Mouse (Mus musculus) c-Kit-negative CD71-positive TER-119-positive erythroid progenitor cells, embryonic 14.5 days (primary cell): Measurements from ENCODE around the gene Vmp1.

Experiments
- DNase-seq: peaks from one replicate; pipeline ENCODE4 v3.0.0-alpha.2; 2013; ENCODE audit warnings: low read depth, low spot score

Gene Vmp1

DNA sequence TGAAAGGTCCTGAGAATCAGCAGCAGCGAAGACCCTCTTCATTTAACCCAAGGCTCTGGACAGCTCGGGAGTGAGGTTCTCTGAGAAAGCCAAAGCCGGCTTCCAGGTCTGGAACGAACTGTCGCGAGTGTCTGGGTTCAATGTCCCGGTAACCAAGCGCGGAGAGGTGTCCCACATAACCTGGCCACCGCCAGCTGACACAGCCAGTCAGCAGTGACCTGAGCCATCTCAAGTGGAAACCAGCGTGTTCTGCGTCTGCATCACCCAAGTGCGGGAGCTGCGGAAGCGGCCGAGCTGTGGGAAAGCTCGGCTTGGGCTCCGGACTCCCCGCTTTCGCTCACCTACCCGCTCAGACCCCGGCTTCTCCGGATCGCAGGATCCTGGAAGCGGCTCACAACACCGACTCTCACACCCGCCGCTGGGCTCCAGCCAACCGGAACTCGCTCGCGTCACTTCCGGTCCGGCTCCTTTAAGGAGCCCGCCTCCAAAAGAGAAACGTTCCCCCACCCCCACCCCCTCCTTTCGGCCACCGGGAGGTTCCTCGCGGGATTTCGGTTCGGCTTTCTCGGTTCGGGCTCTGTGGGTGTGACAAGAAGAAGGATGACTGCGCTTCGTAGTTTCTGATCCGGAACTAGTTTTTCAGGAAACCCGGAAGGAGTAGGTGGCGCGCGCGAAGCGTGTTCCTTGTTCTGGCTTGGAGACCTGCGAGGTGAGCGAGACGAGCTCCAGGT, at the start of gene Vmp1, which contains the start of gene Ptrh2:
TSS of gene Vmp1 (minus strand) at position 442 of the 731 bp plus-strand sequence.
TSS of gene Ptrh2 (plus strand) at position 591 of the 731 bp plus-strand sequence.
- DNase-seq: peak; percentile 91

DNA sequence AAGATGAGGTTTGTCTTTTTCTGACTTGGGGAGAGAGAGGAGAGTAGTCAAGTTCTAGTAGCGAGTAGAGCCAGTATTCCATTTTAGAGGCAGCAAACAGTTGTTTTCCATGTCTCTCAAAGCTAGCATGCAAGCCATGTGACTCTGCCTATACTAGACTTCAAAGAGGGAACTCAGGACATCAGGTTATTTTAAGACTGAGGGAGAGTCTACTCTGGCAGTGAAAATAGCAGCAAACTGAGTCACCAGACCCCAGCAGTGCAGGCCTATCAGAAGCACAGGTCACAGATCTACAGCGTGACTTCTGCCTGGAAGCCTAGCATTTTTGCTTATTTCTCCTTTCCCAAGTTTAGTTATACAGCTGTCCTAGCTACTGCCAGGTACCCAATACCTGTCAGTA, 47.8 kb upstream of the Vmp1 start:
- no peak for DNase-seq

DNA sequence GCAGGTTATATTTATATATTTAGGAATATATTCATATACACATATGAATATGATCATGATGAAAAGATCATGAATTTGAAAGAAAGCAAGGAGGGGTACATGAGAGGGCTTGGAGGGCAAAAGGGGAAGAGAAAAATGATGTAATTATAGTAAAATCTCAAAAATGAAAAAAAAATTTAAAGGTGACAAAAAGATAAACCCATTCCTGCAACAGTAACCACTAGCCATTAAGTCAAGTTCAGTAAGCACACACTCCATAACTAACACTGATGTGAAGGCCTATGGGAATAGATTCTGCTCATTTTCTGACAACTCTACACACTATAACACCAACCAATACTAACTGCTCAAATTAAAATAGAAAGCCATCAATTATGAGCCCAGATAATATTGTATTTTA, 42.0 kb upstream of the Vmp1 start:
- no peak for DNase-seq

- no peak for DNase-seq
Observed at GRCm38 (mm10) chr11:86724982-86725381, 41.3 kb upstream of the Vmp1 start.

DNA sequence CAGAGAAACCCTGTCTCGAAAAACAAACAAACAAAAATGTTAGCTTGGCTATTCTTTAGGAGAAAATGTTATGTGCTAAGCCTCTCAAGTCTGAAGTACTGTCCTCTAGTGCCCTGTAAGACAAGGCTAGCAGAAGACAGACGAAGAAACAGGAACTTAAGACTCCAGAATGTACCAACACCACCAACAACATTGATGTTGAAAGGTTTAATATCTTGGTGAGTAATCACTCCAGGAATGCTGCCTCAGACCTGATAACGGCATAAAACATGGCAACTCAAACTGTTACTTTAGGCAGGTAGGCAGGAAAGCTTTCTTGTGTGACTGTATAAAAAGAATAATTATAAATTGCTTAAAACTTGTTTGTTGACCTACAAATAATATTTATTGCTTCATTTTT, 40.4 kb upstream of the Vmp1 start:
- DNase-seq: no peak

- DNase-seq: no peak
Observed at GRCm38 (mm10) chr11:86719390-86719789, 35.8 kb upstream of the Vmp1 start.

GRCm38 (mm10) chr11:86718369-86718768, 34.7 kb upstream of the Vmp1 start:
- DNase-seq: no peak

DNA sequence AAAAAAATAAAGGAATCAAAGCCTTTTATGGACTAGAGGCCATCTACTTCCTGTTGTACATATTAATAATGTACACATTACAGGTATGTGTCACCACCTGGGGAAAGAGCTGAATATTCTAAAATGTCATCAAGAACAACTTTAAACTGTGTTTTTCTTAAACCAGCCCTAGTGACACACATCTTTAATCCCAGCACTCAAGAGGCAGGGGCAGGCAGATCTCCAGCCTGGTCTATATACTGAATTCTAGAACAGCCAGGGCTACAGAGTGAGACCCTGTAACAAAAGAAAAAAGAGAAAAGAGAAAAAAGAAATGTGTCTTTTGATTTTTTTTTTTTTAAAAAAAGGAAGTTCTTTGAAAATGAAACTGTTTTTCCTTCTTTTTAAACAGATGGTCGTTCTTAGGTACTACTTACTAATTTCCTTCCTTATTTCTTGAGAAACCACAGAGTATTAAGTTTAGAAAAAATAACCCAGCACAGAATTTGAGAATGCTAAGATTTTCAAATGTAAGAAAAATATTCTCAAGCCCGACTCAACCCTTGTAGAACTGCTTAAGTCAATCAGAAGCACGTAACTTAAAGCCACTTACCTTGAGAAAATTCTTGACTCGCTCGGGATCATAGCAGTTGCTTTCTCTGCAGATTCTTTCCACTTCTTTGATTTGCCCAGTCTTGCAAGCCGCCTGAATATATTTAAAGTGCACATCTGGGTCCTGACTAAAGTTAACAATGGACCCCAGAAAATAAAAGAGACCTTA, 33.9 kb upstream of the Vmp1 start:
- no peak for DNase-seq

- DNase-seq: no peak
Observed at GRCm38 (mm10) chr11:86714606-86715005, 31.0 kb upstream of the Vmp1 start.

DNA sequence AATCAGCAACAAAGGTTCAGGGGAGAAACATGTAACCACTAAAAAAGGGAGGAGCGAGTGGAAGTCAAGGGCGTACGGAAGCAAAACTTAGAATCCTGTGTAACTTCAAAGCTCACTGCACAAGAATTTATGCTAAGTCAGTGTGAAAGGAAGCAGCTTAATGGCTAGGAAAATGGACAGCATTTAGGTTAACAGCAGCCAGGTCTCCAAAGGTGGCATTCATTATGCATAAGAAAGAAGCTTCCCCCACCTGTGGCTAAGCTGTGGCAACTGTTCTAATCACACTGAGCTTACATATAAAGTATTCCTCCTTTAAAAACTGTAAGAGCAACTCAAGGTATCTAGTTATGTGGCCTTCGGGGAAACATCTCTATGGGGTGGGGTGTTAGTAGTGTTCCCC, 17.5 kb upstream of the Vmp1 start:
- no peak for DNase-seq

GRCm38 (mm10) chr11:86695461-86695860, 11.8 kb upstream of the Vmp1 start:
- DNase-seq: no peak

- DNase-seq: no peak
Observed at GRCm38 (mm10) chr11:86692546-86692945, 8.9 kb upstream of the Vmp1 start.

DNA sequence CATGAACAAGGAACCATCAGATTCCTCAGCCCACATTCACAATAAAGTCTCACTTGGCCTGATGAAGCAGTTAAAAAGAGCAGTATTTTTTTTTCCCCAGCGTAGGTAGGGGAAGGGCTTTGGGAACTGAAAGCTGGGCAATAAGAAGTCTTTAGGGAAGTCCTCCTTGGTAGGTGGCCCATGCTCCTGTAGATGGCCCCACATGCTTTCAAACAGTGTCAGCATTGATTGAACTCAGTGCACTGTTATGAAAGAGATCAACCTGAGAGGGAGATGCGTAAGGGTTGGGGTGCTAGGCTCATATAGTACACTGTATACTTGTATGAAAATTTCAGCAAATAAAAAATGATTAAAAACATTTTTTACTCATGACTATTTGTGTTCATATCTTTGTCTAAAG, 8.3 kb upstream of the Vmp1 start:
- no peak for DNase-seq

- no peak for DNase-seq
Observed at GRCm38 (mm10) chr11:86691482-86691881, 7.8 kb upstream of the Vmp1 start.

GRCm38 (mm10) chr11:86690383-86690782, 6.7 kb upstream of the Vmp1 start:
- no peak for DNase-seq

DNA sequence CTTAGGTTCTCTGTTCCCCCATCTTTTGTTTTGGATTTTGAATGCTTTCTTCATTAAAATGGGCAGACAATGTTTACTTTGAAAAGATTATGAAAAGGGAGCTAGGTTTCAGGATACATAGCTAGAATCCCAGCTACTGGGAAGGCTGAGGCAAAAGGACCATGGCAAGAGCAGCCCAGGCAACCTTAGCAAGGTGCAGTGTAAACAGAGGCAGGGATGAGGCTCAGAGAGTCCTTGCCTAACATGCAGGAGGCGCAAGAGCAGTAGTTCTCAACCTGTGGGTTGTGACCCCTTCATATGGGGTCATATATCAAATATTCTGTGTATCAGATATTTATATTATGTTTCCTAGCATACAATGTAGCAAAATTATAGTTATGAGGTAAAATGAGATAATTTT, 1.7 kb upstream of the Vmp1 start:
- no peak for DNase-seq

DNA sequence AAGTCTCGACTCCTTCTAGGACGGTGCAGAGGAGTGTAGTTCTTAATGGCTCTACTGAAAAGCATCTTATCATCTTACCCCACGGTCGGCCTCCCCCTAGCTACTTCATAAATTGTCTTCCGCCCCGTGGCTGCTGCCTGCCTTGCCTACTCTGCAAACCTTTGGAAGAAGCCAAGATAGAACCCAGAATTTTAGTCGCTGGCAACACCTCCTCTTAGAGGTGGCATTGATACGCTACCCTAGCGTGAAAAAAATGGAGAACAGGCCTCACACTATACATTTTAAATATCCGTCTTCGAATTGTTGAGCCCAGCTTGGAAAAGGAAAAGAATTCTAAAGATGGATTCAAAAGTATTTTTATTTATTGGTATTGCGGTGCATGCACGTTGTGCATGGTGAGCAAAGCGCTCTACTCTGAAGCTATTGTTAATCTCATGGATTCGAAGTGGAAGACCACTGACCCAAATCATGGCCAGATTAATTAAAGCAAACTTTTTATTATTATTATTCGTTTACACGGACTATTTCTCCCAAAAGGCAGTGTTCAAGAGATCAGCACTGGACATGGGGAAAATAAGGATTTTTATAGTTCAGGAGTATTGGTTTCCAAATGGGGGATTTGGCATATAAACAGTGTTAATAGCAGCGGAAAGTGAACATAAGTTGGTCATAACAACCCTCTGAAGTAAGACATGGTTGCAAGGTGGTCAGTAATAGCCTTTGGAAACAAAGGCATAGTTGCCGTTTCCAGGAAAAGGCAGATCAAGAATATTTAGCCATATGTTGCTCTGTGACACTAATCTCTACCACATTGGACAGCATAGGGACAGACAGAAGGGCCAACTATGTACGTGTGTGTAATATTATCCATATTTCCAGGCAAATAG, 733 bp upstream of the Vmp1 start:
- no peak for DNase-seq

DNA sequence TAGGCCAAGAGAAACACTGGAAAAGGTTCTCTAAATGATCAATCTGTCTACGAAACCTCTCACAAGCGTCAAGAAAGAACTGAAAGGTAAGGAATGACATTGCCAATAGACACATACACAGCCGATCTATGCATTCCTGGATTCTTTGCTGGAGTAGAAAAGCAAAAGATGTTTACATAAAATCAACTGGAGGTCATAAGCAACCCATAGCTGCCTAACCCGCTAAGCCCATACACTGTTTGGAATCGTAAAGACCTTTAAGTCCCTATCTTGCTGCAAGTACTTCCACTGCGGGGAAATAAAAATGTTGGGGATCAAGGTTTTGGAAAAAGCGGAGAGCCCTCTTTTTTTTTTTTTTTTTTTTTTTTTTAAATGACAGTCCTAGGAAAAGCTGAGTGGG, 775 bp downstream of the Vmp1 start:
- DNase-seq: no peak

GRCm38 (mm10) chr11:86681423-86681822, 2.2 kb downstream of the Vmp1 start:
- DNase-seq: no peak

DNA sequence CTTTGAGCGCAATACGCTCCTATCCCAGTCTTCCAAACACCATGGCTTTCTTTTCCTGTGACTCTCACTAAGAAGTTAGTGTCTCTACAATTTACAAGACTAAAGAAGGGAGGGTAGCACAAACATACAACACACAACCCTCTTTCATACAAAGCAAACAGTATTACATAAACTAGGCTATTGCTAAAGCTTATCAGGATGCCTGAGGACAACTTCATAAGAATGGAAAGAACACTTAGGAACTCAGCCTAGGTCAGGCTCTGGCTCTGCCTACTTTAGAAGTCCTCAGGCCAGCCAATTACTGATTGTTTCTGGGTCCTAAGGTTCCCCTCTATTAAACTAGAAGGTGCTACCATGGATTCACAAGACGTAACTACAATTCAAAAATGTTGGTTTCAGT, 2.9 kb downstream of the Vmp1 start:
- no peak for DNase-seq

DNA sequence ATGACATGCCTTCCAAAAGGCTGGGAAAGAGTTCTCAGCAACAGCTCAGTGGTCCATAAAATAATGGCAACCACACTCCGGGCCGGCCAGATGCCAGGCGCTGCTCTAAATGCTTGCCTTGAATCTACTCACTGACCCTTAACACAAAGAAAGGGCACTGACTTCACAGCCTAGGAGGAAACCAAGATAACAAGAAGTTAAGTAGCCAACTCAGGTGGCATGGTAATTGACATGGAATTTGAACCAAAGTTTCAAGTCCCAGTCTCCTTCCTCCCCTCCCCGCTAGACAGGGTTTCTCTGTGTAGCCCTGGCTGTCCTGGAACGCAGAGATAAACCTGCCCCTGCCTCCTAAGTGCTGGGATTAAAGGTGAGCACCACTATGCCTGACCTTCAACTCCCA, 4.7 kb downstream of the Vmp1 start:
- no peak for DNase-seq

- DNase-seq: no peak
Observed at GRCm38 (mm10) chr11:86675520-86675919, 8.1 kb downstream of the Vmp1 start.
